Mouse (Mus musculus) stomach, postnatal 0 days (tissue): ENCODE results near the gene Psd.

Experiments
- CTCF ChIP-seq: IDR thresholded peaks from 2 replicates; pipeline ENCODE4 v1.5.1; 2016; ENCODE audit warnings: antibody characterized with exemption, low read depth, mild to moderate bottlenecking, moderate library complexity
- EP300 ChIP-seq: optimal IDR thresholded peaks from 2 replicates; pipeline ENCODE3; 2016; ENCODE audit warnings: antibody characterized with exemption

DNA sequence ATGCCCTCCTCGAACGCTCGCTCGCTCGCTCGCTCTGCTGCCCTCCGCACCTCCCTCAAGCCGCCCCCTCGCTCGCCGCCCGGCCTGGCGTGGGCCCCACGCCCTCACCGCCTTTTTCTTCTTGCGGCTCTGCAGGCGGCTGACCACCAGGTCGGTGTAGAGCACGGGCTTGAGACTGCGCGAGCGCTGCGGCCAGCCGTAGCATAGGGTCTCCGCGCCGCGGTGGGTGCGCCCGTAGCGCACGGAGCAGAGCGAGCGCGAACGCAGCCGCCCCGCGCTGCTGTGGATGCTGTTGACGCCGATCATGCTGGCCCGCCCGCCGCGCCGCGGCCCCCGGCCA is 9.4 kb downstream of the Psd start:
- TF ChIP-seq CTCF (no peak), EP300 (no peak)
